Mouse (Mus musculus) olfactory bulb, adult 2 months (tissue): ENCODE measurements around the gene Stum.

Source experiments
- CTCF ChIP-seq: fragments of 200-500 bp; IDR thresholded peaks from 2 replicates; pipeline ENCODE4 v1.5.1; 2012; ENCODE audit warnings: low read depth, mild to moderate bottlenecking, low read length, moderate library complexity; ENCODE audit not compliant: insufficient read depth
- POLR2A ChIP-seq: fragments of 200-500 bp; IDR thresholded peaks from 2 replicates; pipeline ENCODE4 v1.6.1; 2012; ENCODE audit warnings: mild to moderate bottlenecking, low read depth, low read length, moderate library complexity; ENCODE audit not compliant: insufficient read depth

GRCm38 (mm10) chr1:180517390-180518054 is 34.2 kb upstream of the Stum start:
- no peak for TF ChIP-seq CTCF
- TF ChIP-seq POLR2A: no peak
